Mouse (Mus musculus): ENCODE data around the gene Eln. TPM values are rescaled to one million over a fixed set of nuclear protein-coding genes. Genes with fewer than 3 reads are reported as not detected.
A peak's percentile ranks its signal among the peaks of the same experiment; 100 is the strongest.

Eln gene
- total RNA-seq (2014; rRNA removed) (21.9 and 45.1 TPM in 2 replicates), polyA plus RNA-seq (2015; fragmentation: Nextera tagmentation; extraction: Ambion mirVana) (19.1 and 25.7 TPM in 2 replicates)

DNA sequence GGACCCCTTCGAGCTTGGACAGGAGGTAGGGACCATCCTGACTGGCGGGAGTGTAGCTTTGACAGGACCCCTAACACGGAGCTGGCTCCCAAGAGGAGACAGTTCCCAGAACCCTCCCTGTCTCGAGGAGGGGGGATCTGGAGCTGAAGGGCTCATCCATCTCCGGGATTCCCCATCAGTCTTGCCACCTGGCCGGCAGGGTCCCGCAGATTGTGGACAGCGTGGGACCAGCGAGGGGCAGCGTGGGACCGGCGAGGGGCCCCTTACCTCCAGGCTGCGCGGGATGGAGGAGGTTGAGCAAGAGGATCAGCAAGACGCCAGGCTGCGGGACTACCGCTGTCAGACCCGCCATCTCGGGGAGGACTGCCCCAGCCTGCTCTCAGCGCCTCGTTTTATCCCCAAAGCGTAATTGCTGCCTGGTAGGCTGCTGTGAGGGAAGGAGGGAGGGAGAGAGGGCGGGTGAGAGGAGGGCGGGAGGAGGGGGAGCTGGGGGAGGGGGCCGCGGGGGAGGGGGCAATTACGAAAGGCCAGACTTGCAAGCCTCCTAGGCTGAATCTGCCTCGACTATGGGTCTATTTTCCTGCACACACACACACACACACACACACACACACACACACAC, at the start of gene Eln:
TSS of gene Eln (minus strand) at position 434 of the 622 bp plus-strand sequence.
- Histone ChIP-seq H3K4me1 (ENCODE audit: insufficient read depth) (peaks cover 11% of the 10 kb centered on the region), H3K27ac (ENCODE audit: low read depth, low read length) (peak within 1 kb of the TSS; percentile 35; the same call in 1 of the 2 replicates), H3K9ac (peak within 1 kb of the TSS; percentile 72), H3K9me3 (ENCODE audit: low read length) (no peaks in the 10 kb centered on the region), H3K36me3 (ENCODE audit: insufficient read depth) (no peaks in the 10 kb centered on the region), H3K4me3 (ENCODE audit: low read depth, low read length) (peak within 1 kb of the TSS; percentile 44), H3K27me3 (ENCODE audit: insufficient read depth, low read length) (no peaks in the 10 kb centered on the region), H3K4me2 (ENCODE audit: low read depth) (peak within 1 kb of the TSS; percentile 81)
- WGBS = 2% methylated on average over 26 of the region's 28 CpGs
- ATAC-seq (peak; percentile 82), DNase-seq (peak; percentile 72)
- TF ChIP-seq CTCF (IDR thresholded peaks at IDR 0.05; ENCODE audit: low read depth) = no peak

GRCm38 (mm10) chr5:134790080-134790995, 43.2 kb upstream of the Eln start:
- H3K4me1 ChIP-seq (ENCODE audit: insufficient read depth) = peaks cover 6% of the 10 kb centered on the region; the same call in 1 of the 2 replicates
- H3K4me3 ChIP-seq (ENCODE audit: low read depth, low read length) = no peak overlapping the region
- no peak for TF ChIP-seq CTCF (IDR thresholded peaks at IDR 0.05; ENCODE audit: low read depth)
- no peaks in the 10 kb centered on the region for H3K27me3 ChIP-seq (ENCODE audit: insufficient read depth, low read length)
- ATAC-seq (no peak), DNase-seq (no peak)
- H3K27ac ChIP-seq (ENCODE audit: low read depth, low read length) = no peak overlapping the region
- H3K36me3 ChIP-seq (ENCODE audit: insufficient read depth) = no peaks in the 10 kb centered on the region
- no peaks in the 10 kb centered on the region for H3K9me3 ChIP-seq (ENCODE audit: low read length)
- no peak overlapping the region for H3K4me2 ChIP-seq (ENCODE audit: low read depth)
- H3K9ac ChIP-seq = no peak overlapping the region
- 92% methylated on average over 15 of the region's 15 CpGs for WGBS

GRCm38 (mm10) chr5:134788237-134788636, 41.1 kb upstream of the Eln start:
- no peaks in the 10 kb centered on the region for H3K9me3 ChIP-seq (ENCODE audit: low read length)
- no peaks in the 10 kb centered on the region for H3K27me3 ChIP-seq (ENCODE audit: insufficient read depth, low read length)
- TF ChIP-seq CTCF (IDR thresholded peaks at IDR 0.05; ENCODE audit: low read depth) = no peak
- no peak overlapping the region for H3K4me2 ChIP-seq (ENCODE audit: low read depth)
- peaks cover 6% of the 10 kb centered on the region; the same call in 1 of the 2 replicates for H3K4me1 ChIP-seq (ENCODE audit: insufficient read depth)
- H3K36me3 ChIP-seq (ENCODE audit: insufficient read depth) = no peaks in the 10 kb centered on the region
- DNase-seq (no peak), ATAC-seq (no peak)
- no peak overlapping the region for H3K4me3 ChIP-seq (ENCODE audit: low read depth, low read length)
- H3K27ac ChIP-seq (ENCODE audit: low read depth, low read length) = no peak overlapping the region
- no peak overlapping the region for H3K9ac ChIP-seq
- WGBS = 64% methylated on average over 12 of the region's 12 CpGs

DNA sequence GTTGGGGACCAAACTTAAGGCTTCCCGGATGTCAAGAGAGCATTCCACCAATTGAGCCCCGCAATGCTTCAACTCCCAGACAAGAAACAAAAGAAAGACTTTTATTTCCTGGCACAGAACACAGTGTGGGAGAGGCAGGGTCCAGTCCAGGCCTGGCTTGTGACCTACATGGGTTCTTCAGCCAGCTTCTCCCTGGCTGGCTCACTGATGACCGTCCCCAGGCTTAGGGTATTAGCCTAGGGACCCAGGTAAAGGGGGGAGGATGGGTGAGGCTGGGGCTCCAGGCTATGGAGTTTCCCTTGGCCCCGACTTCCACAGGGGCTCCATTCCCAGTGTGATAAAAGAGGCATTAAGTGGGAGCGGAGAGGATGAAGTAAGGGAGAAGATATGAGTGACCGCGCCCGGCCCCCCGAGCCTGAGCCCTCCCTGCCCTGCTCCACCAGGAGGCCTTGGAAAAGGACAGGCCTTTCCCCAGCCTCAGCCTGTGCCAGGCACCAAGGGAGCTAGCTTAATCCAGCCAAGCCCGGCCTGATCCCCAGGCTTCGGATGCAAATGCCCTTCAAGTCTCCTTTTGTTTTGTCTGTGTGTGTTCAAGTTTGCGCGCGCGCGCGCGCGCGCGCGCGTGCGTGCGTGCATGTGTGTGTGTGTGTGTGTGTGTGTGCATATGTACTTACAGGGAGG, 38.7 kb upstream of the Eln start:
- Histone ChIP-seq H3K4me2 (ENCODE audit: low read depth) (peak overlapping the region; percentile 44), H3K4me1 (ENCODE audit: insufficient read depth) (peaks cover 6% of the 10 kb centered on the region; the same call in 1 of the 2 replicates), H3K27ac (ENCODE audit: low read depth, low read length) (peak overlapping the region; percentile 21; the same call in 1 of the 2 replicates), H3K9ac (peak overlapping the region; percentile 40), H3K27me3 (ENCODE audit: insufficient read depth, low read length) (no peaks in the 10 kb centered on the region), H3K9me3 (ENCODE audit: low read length) (no peaks in the 10 kb centered on the region), H3K36me3 (ENCODE audit: insufficient read depth) (no peaks in the 10 kb centered on the region), H3K4me3 (ENCODE audit: low read depth, low read length) (peak overlapping the region; percentile 18; the same call in 1 of the 2 replicates)
- DNase-seq (peak; percentile 59), ATAC-seq (peak; percentile 63)
- WGBS = 25% methylated on average over 25 of the region's 25 CpGs
- no peak for TF ChIP-seq CTCF (IDR thresholded peaks at IDR 0.05; ENCODE audit: low read depth)

- Histone ChIP-seq H3K4me3 (ENCODE audit: low read depth, low read length) (no peak overlapping the region), H3K4me1 (ENCODE audit: insufficient read depth) (peaks cover 6% of the 10 kb centered on the region; the same call in 1 of the 2 replicates), H3K9ac (no peak overlapping the region), H3K27me3 (ENCODE audit: insufficient read depth, low read length) (no peaks in the 10 kb centered on the region), H3K27ac (ENCODE audit: low read depth, low read length) (no peak overlapping the region), H3K36me3 (ENCODE audit: insufficient read depth) (no peaks in the 10 kb centered on the region), H3K4me2 (ENCODE audit: low read depth) (no peak overlapping the region), H3K9me3 (ENCODE audit: low read length) (no peaks in the 10 kb centered on the region)
- WGBS = 69% methylated on average over 2 of the region's 2 CpGs
- TF ChIP-seq CTCF (IDR thresholded peaks at IDR 0.05; ENCODE audit: low read depth) = no peak
- ATAC-seq (no peak), DNase-seq (no peak)
Measured at GRCm38 (mm10) chr5:134783794-134784193, 36.7 kb upstream of the Eln start.

GRCm38 (mm10) chr5:134780963-134781362, 33.8 kb upstream of the Eln start:
- Histone ChIP-seq H3K36me3 (ENCODE audit: insufficient read depth) (no peaks in the 10 kb centered on the region), H3K27me3 (ENCODE audit: insufficient read depth, low read length) (no peaks in the 10 kb centered on the region), H3K4me3 (ENCODE audit: low read depth, low read length) (no peak overlapping the region), H3K4me2 (ENCODE audit: low read depth) (no peak overlapping the region), H3K9ac (no peak overlapping the region), H3K9me3 (ENCODE audit: low read length) (no peaks in the 10 kb centered on the region), H3K4me1 (ENCODE audit: insufficient read depth) (peaks cover 4% of the 10 kb centered on the region; the same call in 1 of the 2 replicates), H3K27ac (ENCODE audit: low read depth, low read length) (no peak overlapping the region)
- no peak for TF ChIP-seq CTCF (IDR thresholded peaks at IDR 0.05; ENCODE audit: low read depth)
- DNase-seq (no peak), ATAC-seq (no peak)
